Mouse (Mus musculus) liver, adult 2 months (tissue): ENCODE data around the gene Tbc1d19. TPM values are rescaled to one million over a fixed set of nuclear protein-coding genes. Genes with fewer than 3 reads are reported as not detected.

Experiments
- DNase-seq: peaks from one replicate; pipeline ENCODE4 v3.0.0-alpha.2; 2011; ENCODE audit warnings: low read depth, low spot score; ENCODE audit errors: extremely low read depth
- H3K27ac ChIP-seq: fragments of 200-500 bp; replicated peaks from 2 replicates; pipeline ENCODE4 v1.5.1; 2012; ENCODE audit warnings: low read depth, mild to moderate bottlenecking, control low read depth, inconsistent platforms, low read length; ENCODE audit not compliant: insufficient read depth
- H3K27me3 ChIP-seq: fragments of 200-500 bp; 2 replicates; pipeline ENCODE4 v1.6.1; 2012; ENCODE audit warnings: mild to moderate bottlenecking, moderate library complexity, low read length, inconsistent platforms; ENCODE audit not compliant: control insufficient read depth, insufficient read depth
- H3K36me3 ChIP-seq: fragments of 200-500 bp; 2 replicates; pipeline ENCODE4 v1.6.1; 2012; ENCODE audit warnings: low read length, inconsistent platforms; ENCODE audit not compliant: control insufficient read depth, insufficient read depth
- H3K4me1 ChIP-seq: fragments of 200-500 bp; 2 replicates; pipeline ENCODE4 v1.6.1; 2011; ENCODE audit warnings: low read length; ENCODE audit not compliant: control insufficient read depth, insufficient read depth
- H3K4me3 ChIP-seq: fragments of 200-500 bp; 2 replicates; pipeline ENCODE4 v1.5.1; 2011; ENCODE audit warnings: low read depth, mild to moderate bottlenecking, control low read depth, low read length, moderate library complexity; ENCODE audit not compliant: insufficient read depth
- H3K79me2 ChIP-seq: fragments of 200-500 bp; 2 replicates; pipeline ENCODE4 v1.6.1; 2012; ENCODE audit warnings: inconsistent platforms, mild to moderate bottlenecking, low read length, moderate library complexity; ENCODE audit not compliant: control insufficient read depth, insufficient read depth
- H3K9ac ChIP-seq: fragments of 200-500 bp; 2 replicates; pipeline ENCODE4 v1.6.1; 2012; ENCODE audit warnings: low read depth, mild to moderate bottlenecking, control low read depth, inconsistent platforms, low read length
- CTCF ChIP-seq: fragments of 200-500 bp; IDR thresholded peaks from 2 replicates; pipeline ENCODE4 v1.5.1; 2011; ENCODE audit warnings: low read depth, low read length, control low read depth
- POLR2A ChIP-seq: fragments of 200-500 bp; IDR thresholded peaks from 2 replicates; pipeline ENCODE4 v1.6.1; 2011; ENCODE audit warnings: low read length, control low read depth; ENCODE audit not compliant: insufficient read depth; ENCODE audit errors: extremely low read depth
- WGBS: fragments of 180-500 bp; shearing (Covaris S2); methylation state at CpG from one replicate; pipeline ENCODE4 v1.1.7; 2018; 5-methylcytosine and 5-hydroxymethylcytosine counted together
- polyA plus RNA-seq: library from polyadenylated mRNA; depleted of rRNA; stranded (reverse); fragments of >200 nt; gene quantifications from 2 replicates; pipeline ENCODE4 v1.2.3, GENCODE M21; 2012
- total RNA-seq: library from RNA; depleted of rRNA; stranded (reverse); fragments of >200 nt; gene quantifications from 2 replicates; pipeline ENCODE4 v1.2.3, GENCODE M21; 2014

The Tbc1d19 gene
- total and polyA plus RNA-seq, 2 experiments = 1.2 to 6.9 TPM

- TF ChIP-seq CTCF = no peak
- no peak for TF ChIP-seq POLR2A
- WGBS = 94% methylated on average over 7 of the region's 7 CpGs
- Histone ChIP-seq H3K36me3 (no peaks in the 10 kb centered on the region), H3K4me1 (no peaks in the 10 kb centered on the region), H3K4me3 (no peak overlapping the region), H3K9ac (no peak overlapping the region), H3K27ac (no peak overlapping the region), H3K79me2 (no peaks in the 10 kb centered on the region), H3K27me3 (no peaks in the 10 kb centered on the region)
- no peak for DNase-seq
Measured at GRCm38 (mm10) chr5:53819711-53820110, 10.3 kb downstream of the Tbc1d19 start.

- no peak for DNase-seq
- Histone ChIP-seq H3K27ac (no peak overlapping the region), H3K36me3 (no peaks in the 10 kb centered on the region), H3K27me3 (no peaks in the 10 kb centered on the region), H3K4me3 (no peak overlapping the region), H3K9ac (no peak overlapping the region), H3K4me1 (no peaks in the 10 kb centered on the region), H3K79me2 (no peaks in the 10 kb centered on the region)
- TF ChIP-seq CTCF (no peak), POLR2A (no peak)
- WGBS = 83% methylated on average over 7 of the region's 7 CpGs
Measured at GRCm38 (mm10) chr5:53825886-53826285, 16.5 kb downstream of the Tbc1d19 start.

GRCm38 (mm10) chr5:53834489-53834888, 25.1 kb downstream of the Tbc1d19 start:
- 92% methylated on average over 4 of the region's 4 CpGs for WGBS
- Histone ChIP-seq H3K36me3 (no peaks in the 10 kb centered on the region; the same call in 1 of the 2 replicates), H3K79me2 (no peaks in the 10 kb centered on the region), H3K4me3 (no peak overlapping the region), H3K27me3 (no peaks in the 10 kb centered on the region), H3K27ac (no peak overlapping the region), H3K9ac (no peak overlapping the region), H3K4me1 (no peaks in the 10 kb centered on the region)
- TF ChIP-seq POLR2A (no peak), CTCF (no peak)
- DNase-seq = no peak

- no peaks in the 10 kb centered on the region for H3K27me3 ChIP-seq
- no peaks in the 10 kb centered on the region for H3K4me1 ChIP-seq
- no peak overlapping the region for H3K4me3 ChIP-seq
- no peak overlapping the region for H3K9ac ChIP-seq
- no peak for DNase-seq
- no peak overlapping the region for H3K27ac ChIP-seq
- WGBS = 90% methylated on average over 5 of the region's 5 CpGs
- no peaks in the 10 kb centered on the region; the same call in 1 of the 2 replicates for H3K36me3 ChIP-seq
- H3K79me2 ChIP-seq = no peaks in the 10 kb centered on the region
- TF ChIP-seq POLR2A (no peak), CTCF (no peak)
Measured at GRCm38 (mm10) chr5:53841256-53841655, 31.9 kb downstream of the Tbc1d19 start.

GRCm38 (mm10) chr5:53848294-53848942, 39.0 kb downstream of the Tbc1d19 start:
- no peaks in the 10 kb centered on the region for H3K79me2 ChIP-seq
- no peaks in the 10 kb centered on the region for H3K4me1 ChIP-seq
- H3K36me3 ChIP-seq = 0 out of 2 replicates have a peak, but pooled peaks cover 2% of the 10 kb centered on the region
- no peaks in the 10 kb centered on the region for H3K27me3 ChIP-seq
- DNase-seq = no peak
- H3K4me3 ChIP-seq = no peak overlapping the region
- H3K9ac ChIP-seq = no peak overlapping the region
- 68% methylated on average over 2 of the region's 2 CpGs for WGBS
- no peak overlapping the region for H3K27ac ChIP-seq
- TF ChIP-seq CTCF = no peak
- no peak for TF ChIP-seq POLR2A

GRCm38 (mm10) chr5:53852574-53852973, 43.2 kb downstream of the Tbc1d19 start:
- H3K27me3 ChIP-seq = no peaks in the 10 kb centered on the region
- H3K79me2 ChIP-seq = no peaks in the 10 kb centered on the region
- no peak for DNase-seq
- TF ChIP-seq POLR2A = no peak
- TF ChIP-seq CTCF = no peak
- 95% methylated on average over 5 of the region's 5 CpGs for WGBS
- H3K4me1 ChIP-seq = no peaks in the 10 kb centered on the region
- H3K4me3 ChIP-seq = no peak overlapping the region
- no peak overlapping the region for H3K9ac ChIP-seq
- no peaks in the 10 kb centered on the region for H3K36me3 ChIP-seq
- no peak overlapping the region for H3K27ac ChIP-seq
